Mouse (Mus musculus) ES-Bruce4 (cell line): ENCODE results near the gene Fam198a.

Source experiments
- CTCF ChIP-seq: IDR thresholded peaks from one replicate; pipeline ENCODE4 v1.8.1; 2011; ENCODE audit warnings: low read depth, low read length
- EP300 ChIP-seq: IDR thresholded peaks from 2 replicates; pipeline ENCODE4 v1.6.1; 2011; ENCODE audit warnings: low read depth, low read length; ENCODE audit not compliant: insufficient read depth
- POLR2A ChIP-seq: IDR thresholded peaks from one replicate; pipeline ENCODE4 v1.8.1; 2011; ENCODE audit warnings: low read length; ENCODE audit not compliant: insufficient read depth

DNA sequence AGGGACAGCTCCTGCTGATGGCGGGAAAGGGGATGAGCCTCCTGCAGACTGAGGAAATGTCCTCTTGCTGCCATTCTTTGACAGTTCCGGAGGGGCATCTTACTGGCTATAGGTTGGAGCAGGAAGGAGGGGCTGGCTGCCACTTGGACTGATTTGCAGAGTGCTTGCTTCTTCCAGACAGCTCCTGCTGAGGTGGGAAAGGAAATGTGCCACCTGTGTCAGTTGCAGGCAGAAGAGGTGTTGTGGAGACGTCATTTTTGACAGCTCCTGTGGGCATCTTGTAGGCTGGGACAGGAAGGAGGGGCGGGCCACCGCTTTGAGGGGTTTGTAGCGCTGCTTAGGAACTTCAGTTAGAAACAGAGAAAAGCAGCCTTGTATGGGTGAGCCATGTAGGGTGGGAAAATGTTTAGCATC, 13.3 kb upstream of the Fam198a start:
- TF ChIP-seq CTCF (no peak), POLR2A (no peak), EP300 (no peak)
